Mouse (Mus musculus) olfactory bulb, adult 2 months (tissue): ENCODE measurements around the gene Hspb11.

Experiments used
- CTCF ChIP-seq: fragments of 200-500 bp; IDR thresholded peaks from 2 replicates; pipeline ENCODE4 v1.5.1; 2012; ENCODE audit warnings: low read depth, mild to moderate bottlenecking, low read length, moderate library complexity; ENCODE audit not compliant: insufficient read depth
- POLR2A ChIP-seq: fragments of 200-500 bp; IDR thresholded peaks from 2 replicates; pipeline ENCODE4 v1.6.1; 2012; ENCODE audit warnings: mild to moderate bottlenecking, low read depth, low read length, moderate library complexity; ENCODE audit not compliant: insufficient read depth

DNA sequence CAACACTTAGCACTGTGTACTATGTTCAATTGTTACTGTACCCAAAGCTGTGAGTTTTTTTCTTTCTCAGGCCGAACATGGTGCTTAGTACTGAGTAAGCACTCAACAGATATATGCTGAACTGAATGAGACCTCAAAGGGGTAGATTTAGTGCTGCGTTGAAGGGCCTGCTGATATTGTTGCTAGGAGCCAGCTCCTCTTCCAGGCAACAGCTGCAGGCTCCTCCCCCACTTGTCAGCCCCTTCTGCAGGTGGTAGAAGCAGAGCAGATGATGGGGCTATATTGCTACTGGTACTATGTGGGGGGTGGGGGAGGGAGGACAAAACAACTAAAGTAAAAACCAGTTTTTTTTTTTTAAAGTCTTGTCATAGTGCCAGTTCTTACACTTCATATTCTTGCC is 3.9 kb upstream of the Hspb11 start:
- TF ChIP-seq CTCF (no peak), POLR2A (no peak)
